Mouse (Mus musculus): ENCODE measurements at regions not wholly inside any gene's neighbourhood (a gene's known extent, or its start where the extent isn't known, plus 50 kb on each side); places are given as distances from the start of the nearest gene placed in this dataset.

GRCm38 (mm10) chr10:21828432-21829061 is 53.4 kb upstream of the Sgk1 start:
- no peak for DNase-seq (ENCODE audit: low spot score in 2 of 2)

- DNase-seq (ENCODE audit: low spot score in 2 of 2): peak in 1 of 2 experiments; percentile 12
Observed at GRCm38 (mm10) chr10:21829062-21829731, 52.8 kb upstream of the Sgk1 start.

GRCm38 (mm10) chr10:21831002-21831696 is 50.8 kb upstream of the Sgk1 start:
- DNase-seq (ENCODE audit: low spot score in 2 of 2): no peak

Data from heart, adult 9 months (tissue).